Mouse (Mus musculus): Measurements from ENCODE around the gene Mif.

GRCm38 (mm10) chr10:75833456-75834080 is 26.5 kb downstream of the Mif start:
- TF ChIP-seq CTCF (IDR thresholded peaks at IDR 0.05; ENCODE audit: low read depth, low read length) (no peak), POLR2A (IDR thresholded peaks at IDR 0.05; ENCODE audit: extremely low read depth, insufficient read depth, low read length) (no peak)

Data from liver, adult 2 months (tissue).